Mouse (Mus musculus): ENCODE measurements around the gene Aars.

DNA sequence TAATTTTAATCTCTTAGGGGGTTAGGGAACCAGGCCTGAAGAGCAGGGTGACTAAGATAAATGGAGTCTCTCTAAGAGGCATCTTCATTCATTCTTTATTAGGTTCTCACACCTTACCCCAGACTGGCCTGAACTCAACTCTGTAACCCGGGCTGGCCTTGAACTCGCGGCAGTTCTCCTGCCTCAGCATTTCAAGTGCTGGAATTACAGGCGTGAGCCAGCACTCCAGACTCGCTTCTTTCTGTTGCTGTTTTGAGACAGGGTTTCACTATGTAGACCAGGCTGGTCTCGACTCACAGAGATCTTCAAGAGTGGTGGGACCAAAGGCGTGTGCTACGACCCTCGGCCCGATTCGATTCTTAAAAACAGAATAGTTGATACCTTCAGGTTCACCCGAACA, 1.3 kb downstream of the Aars start:
- no peak for TF ChIP-seq CTCF (IDR thresholded peaks at IDR 0.05; ENCODE audit: low read depth)
- TF ChIP-seq EP300 (IDR thresholded peaks at IDR 0.05; ENCODE audit: low read depth): no peak

Measured in liver, embryonic 14.5 days (tissue).